Mouse (Mus musculus) MEL (cell line): ENCODE results near the gene Gm10642.

ENCODE experiments used
- CHD2 ChIP-seq: IDR thresholded peaks from 2 replicates; pipeline ENCODE4 v1.6.1; 2011; ENCODE audit warnings: low read length, improper control_type of control experiment
- CTCF ChIP-seq, 3 experiments: IDR thresholded peaks in 2 of 3; conservative IDR thresholded peaks in 1 of 3; 2 replicates each; pipeline ENCODE4 v1.5.1; 2011 to 2012; ENCODE audit warnings: low read length in 3 of 3, low read depth in 2 of 3, mild to moderate bottlenecking in 2 of 3, improper control_type of control experiment in 1 of 3, inconsistent platforms in 1 of 3, mixed read lengths in 1 of 3, moderate library complexity in 1 of 3; ENCODE audit not compliant: control insufficient read depth in 1 of 3, insufficient read depth in 1 of 3, poor library complexity in 1 of 3, severe bottlenecking in 1 of 3
- E2F4 ChIP-seq: IDR thresholded peaks from 2 replicates; pipeline ENCODE4 v1.6.1; 2011; ENCODE audit warnings: low read depth, low read length, improper control_type of control experiment, borderline replicate concordance
- POLR2A ChIP-seq, 2 experiments: IDR thresholded peaks; 2 replicates each; pipeline ENCODE4 v1.6.1; 2011 to 2012; ENCODE audit warnings: low read length in 2 of 2, mild to moderate bottlenecking in 2 of 2, control low read depth in 1 of 2, improper control_type of control experiment in 1 of 2, low read depth in 1 of 2, moderate library complexity in 1 of 2; ENCODE audit not compliant: control insufficient read depth in 1 of 2, insufficient read depth in 1 of 2, poor library complexity in 1 of 2
- TAL1 ChIP-seq: IDR thresholded peaks from 2 replicates; pipeline ENCODE4 v1.6.1; 2012; ENCODE audit warnings: mild to moderate bottlenecking, inconsistent platforms, low read length, moderate library complexity, mixed read lengths
- USF1 ChIP-seq: IDR thresholded peaks from 2 replicates; pipeline ENCODE4 v1.6.1; 2014; ENCODE audit warnings: low read depth, mild to moderate bottlenecking, inconsistent platforms, low read length, improper control_type of control experiment, moderate library complexity

- TF ChIP-seq CHD2: no peak
- no peak for TF ChIP-seq CTCF (IDR thresholded peaks at IDR 0.05 in 2 of 3, conservative IDR thresholded peaks at IDR 0.05 in 1 of 3; ENCODE audit: control insufficient read depth in 1 of 3, insufficient read depth in 1 of 3, low read depth in 2 of 3, low read length in 3 of 3, poor library complexity in 1 of 3, severe bottlenecking in 1 of 3)
- no peak for TF ChIP-seq E2F4
- no peak for TF ChIP-seq POLR2A (IDR thresholded peaks at IDR 0.05; ENCODE audit: control insufficient read depth in 1 of 2, insufficient read depth in 1 of 2, low read depth in 1 of 2, low read length in 2 of 2, poor library complexity in 1 of 2)
- no peak for TF ChIP-seq USF1
- no peak for TF ChIP-seq TAL1
These were observed 33.9 kb downstream of the Gm10642 start for GRCm38 (mm10) chr9:70689926-70690325.
